Mouse (Mus musculus): ENCODE data around the gene Cfap73.

Gene Cfap73

DNA sequence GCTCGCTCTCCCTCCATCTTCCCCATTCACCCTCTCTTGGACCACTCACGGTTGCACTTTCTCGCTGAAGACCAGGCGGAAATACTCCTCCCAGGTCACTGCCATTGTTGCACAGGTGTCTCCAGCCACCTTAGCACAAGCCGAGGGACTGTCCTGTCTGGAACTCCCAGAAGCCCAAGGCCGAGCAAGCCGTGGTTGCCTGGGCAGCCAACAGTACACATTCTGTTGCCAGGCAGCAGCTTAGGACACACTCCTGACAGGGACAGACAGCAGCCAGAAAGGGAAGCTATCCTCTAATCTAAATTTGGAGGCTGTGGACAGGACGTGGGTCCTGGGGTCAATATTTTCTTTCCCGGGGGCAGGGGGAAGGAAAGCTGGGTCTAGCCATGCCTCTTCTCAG is at the start of gene Cfap73:
Gene Cfap73 (minus strand): TSS at position 105 of the 400 bp plus-strand sequence.
- no peak for DNase-seq (ENCODE audit: low spot score)

- no peak for DNase-seq (ENCODE audit: low spot score)
These were observed 49.1 kb upstream of the Cfap73 start for GRCm38 (mm10) chr5:120682982-120683771.

DNA sequence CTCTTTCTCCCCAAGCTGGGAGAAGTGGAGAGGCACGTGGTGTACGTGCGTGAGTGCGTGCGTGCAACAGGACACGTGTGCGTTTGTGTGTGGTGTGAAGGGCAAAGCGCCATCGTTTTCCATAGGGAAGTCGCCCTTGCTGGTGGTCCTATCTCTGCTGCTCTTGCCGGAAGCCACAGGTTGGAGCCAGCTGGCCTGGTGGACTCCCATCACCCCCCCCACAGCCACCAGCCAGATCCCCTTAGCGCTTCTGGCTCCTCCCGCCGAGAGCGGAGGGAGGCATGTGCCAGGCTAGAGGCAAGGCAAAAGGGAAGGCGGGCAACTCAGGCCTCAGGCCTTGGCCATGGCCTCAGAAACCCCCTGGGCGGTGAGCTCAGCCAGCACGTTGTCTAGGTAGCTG is 46.9 kb upstream of the Cfap73 start:
- peak; percentile 39 for DNase-seq (ENCODE audit: low spot score)

DNA sequence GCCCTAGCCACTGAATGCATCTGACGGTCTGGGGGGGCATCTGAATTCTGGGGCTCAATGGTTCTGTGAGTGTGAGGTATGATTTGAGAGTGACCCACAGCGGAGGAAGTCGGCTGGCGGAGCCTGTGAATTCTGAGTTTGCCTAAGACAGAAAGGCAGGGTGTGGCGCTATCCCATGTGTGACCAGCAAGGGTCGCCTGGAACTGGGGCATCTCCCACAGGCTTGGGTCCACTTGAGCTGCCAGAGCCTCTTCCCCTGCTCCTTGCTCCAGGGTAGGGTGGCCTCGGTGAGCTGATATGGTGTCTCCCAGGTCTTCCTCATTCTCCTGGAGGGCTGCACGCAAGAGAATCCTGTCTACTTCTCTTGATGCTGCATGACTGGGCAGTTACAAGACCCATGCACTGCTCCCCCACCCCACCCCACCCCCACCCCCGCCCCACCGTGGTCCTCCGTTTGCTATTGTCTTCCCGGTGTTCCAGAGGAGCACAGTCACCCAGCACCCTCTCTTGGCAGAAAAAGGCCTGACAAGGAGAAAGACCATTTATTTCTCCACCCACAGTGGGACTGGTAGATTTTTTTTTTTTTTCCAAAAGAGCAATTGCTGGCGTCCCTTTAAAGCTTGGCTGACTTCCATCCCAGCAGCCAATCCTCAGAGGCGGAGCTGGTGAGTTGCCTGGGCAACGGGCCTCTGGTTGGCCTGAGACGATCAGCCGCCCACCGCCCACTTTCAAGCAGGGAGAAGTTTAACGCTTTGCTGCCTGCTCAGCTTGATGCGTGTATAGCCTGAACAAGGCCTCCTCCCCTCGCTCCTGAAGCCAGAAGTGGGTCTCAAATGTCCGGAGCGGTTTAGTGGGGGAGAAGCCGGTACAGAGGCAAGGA is 45.9 kb upstream of the Cfap73 start:
- DNase-seq (ENCODE audit: low spot score) = peak; percentile 93

DNA sequence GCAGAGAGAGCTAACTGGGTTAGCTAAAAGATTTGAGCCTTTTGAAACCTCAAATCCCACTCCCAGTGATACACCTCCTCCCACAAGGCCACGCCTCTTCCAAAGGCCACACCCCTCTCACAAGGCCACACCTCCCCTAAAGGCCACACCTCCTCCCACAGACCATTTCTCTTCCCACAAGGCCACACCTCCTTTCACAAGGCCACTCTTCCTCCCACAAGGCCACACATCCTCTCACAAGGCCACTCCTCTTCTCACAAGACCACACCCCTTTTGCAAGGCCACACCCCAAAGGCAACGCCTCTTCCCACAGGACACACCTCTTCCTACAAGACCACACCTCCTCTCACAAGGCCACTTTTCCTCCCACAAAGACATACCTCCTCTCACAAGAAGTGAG is 43.5 kb upstream of the Cfap73 start:
- no peak for DNase-seq (ENCODE audit: low spot score)

DNA sequence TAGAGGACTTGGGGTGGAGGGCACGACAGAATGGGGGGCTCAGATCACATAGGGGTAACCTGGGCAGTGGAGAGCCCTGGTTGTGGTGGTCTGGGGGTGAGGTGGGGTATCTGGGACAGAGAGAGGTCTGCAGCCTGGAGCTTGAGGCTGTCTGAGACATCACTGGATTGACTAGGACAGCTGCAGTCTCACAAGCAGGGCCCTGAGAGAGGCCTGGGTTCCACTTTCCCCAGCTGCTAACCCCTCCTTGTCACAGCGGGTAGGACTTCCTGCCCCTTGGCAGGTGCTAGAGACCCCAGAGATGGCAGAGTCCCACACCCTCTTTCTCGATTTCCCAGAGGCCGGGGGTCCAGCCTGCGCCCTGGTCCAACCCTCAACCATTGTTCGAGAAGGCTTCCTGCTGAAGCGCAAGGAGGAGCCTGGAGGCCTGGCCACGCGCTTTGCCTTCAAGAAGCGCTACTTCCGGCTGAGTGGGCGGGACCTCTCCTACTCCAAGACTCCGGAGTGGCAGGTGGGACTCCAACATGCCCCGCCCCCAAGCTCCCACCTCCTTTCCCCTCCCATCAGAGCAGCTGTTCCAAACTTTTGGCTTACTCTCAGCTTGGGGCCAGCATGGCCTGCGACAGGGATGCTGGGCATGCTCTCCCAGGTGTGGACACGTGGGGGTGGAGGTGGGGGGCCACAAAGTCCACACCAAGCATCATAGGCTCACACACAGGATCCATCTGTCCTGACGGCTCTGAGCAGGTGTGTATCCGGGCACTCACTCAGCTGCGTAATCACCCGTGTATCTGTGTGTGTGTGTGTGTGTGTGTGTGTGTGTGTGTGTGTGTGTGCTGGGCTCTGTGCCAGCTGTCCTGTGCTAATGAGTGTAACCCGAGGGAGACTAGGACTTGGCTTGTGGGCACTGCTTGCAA is 40.5 kb upstream of the Cfap73 start:
- no peak for DNase-seq (ENCODE audit: low spot score)

DNA sequence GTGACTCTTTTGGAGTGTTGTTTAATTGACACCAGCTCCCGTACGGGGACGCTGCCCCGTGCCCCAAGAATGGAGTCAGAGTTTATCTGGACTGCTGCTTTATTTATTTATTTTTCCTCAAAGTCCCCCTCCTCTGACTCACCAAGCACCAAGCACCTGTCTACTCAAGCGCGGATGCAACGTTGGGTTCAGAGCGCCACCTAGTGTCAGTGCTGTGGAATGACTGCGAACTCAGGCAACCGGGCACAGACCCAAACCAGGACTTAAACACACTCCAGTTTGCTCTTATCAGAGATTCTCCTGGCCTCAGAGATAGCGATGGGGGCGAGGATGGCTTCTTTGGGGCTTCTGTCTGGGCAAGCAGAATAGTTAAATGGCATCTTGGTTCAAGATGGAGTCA is 39.6 kb upstream of the Cfap73 start:
- DNase-seq (ENCODE audit: low spot score) = peak; percentile 79

GRCm38 (mm10) chr5:120671865-120672264 is 37.8 kb upstream of the Cfap73 start:
- no peak for DNase-seq (ENCODE audit: low spot score)

DNA sequence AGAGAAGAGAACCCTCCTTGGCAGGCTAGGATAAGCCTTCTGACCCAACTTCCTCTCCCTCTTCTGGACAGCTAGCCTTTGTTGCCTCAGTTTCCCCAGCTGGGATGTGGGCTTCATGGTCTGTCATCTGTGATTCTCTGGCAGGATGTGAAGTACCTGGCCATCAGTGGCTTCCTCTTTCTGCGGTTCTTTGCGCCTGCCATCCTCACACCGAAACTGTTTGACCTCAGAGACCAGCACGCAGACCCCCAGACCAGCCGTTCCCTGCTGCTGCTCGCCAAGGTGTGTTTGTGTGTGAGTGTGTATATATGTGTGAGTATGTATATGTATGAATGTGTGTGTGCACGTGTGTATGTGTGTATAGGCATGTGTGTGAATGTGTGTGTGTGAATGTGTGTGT is 36.1 kb upstream of the Cfap73 start:
- no peak for DNase-seq (ENCODE audit: low spot score)

- DNase-seq (ENCODE audit: low spot score) = no peak
These were observed 34.7 kb upstream of the Cfap73 start for GRCm38 (mm10) chr5:120668761-120669160.

- DNase-seq (ENCODE audit: low spot score) = no peak
These were observed 30.9 kb upstream of the Cfap73 start for GRCm38 (mm10) chr5:120664888-120665287.

GRCm38 (mm10) chr5:120660816-120661215 is 26.8 kb upstream of the Cfap73 start:
- DNase-seq (ENCODE audit: low spot score) = no peak

GRCm38 (mm10) chr5:120656281-120656751 is 22.3 kb upstream of the Cfap73 start:
- peak; percentile 72 for DNase-seq (ENCODE audit: low spot score)

DNA sequence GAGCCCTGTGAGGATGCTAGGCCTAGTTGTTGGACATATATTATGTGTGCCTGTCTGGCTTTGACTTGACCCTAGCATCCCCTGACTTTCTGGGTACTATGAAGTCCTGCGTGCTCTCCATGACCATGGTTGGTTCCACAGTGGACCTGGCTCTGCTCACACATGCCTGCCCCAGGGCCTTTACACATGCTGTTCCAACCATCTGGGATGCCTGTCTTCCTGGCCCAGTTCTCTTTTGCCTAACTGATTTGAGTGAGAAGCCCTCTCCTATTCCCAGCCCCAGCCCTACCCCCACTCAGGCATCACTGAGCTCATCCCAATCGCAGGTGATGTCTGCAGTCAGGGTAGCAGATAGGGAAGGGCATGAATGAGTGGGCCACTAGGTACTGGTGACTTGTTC is 19.8 kb upstream of the Cfap73 start:
- no peak for DNase-seq (ENCODE audit: low spot score)

GRCm38 (mm10) chr5:120652915-120653701 is 19.1 kb upstream of the Cfap73 start:
- DNase-seq (ENCODE audit: low spot score) = peak; percentile 50

DNA sequence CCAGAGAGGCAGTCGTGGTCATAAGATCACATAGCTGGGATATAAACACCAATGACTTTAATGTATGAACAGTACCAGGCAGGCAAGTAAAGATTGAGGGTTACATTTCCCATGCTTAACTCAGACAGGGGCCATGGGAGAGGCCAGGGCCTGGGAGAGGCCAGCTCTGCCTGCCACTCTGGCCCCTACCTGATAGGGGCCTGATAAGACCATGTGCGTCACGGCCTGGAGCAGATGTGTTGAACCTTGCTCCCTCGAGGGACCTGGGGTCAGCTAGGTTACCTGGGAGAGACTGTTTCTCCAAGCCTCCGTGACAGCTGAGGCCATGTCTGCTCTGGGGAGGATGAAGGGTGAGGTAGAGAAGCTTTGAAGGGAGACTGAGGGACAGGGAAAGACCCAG is 17.2 kb upstream of the Cfap73 start:
- no peak for DNase-seq (ENCODE audit: low spot score)

GRCm38 (mm10) chr5:120649938-120650337 is 15.9 kb upstream of the Cfap73 start:
- DNase-seq (ENCODE audit: low spot score) = no peak

DNA sequence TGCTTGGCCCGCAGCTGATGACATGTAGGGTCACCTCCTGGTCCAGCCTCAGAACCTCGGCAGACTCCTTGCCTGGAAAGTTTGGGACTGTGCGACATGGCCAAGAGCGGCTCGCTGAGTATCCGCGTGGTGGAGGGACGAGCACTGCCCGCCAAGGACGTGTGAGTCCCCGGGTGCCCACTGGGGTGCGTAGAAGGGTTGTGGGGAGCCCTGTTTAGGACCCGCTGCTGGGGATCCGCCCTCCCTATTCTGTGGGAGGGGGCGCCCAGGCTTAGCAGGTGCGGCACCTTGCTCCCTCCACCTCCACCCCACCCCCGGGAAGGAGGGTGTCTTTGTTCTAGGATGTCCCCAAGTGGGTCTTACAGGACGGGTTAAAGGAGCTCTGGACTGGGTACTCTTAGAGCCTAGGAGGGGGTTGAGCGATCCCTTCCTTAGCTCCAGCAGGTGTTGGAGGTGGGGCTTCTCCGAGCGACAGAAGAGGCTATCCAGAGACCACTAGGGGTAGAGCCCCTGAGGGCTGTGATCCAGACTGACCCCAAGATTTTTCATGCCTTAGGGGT is 15.4 kb upstream of the Cfap73 start:
- peak; percentile 53 for DNase-seq (ENCODE audit: low spot score)

DNA sequence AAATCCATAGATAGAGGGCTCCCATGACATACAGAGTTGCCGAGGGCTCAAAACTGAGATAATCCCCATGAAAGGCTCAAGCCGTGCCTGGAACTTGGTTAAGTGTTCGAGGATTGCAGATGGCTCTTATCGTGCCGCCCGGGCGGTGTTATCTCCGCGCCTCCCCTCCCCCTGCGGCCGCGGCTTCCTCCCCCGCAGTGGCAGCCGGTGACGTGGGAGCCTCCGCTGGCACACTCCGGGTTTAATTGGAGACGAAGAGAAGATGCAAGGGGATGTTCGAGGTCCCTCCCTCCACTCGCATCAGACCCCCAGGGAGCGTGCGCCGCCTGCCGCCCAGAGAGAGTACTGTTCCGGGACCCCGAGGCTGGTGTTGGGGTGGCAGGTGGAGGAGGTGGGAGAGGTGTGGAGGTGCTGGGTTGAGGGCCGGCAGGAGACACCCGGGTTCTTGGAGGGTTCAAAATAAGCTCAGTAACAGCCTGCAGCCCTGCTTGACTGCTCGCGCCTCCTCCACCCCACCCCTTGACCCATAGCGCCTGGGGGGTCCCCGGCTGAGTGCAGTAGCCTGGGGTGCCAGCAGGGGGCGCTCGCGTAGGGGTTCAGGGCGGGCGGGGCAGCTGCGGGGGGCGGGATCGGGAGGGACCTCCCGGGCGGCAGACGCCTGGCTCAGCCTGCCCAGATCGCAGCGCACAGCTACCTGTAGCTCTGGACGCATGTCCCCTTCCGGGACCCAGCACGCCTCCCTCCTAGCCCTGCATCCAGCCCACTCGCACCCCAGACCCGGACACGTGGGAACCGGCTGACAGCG is 14.7 kb upstream of the Cfap73 start, which contains the start of gene Rasal1:
Gene Rasal1 (plus strand): TSS at position 244 of the 805 bp plus-strand sequence.
- peak; percentile 82 for DNase-seq (ENCODE audit: low spot score)
